Mouse (Mus musculus) adrenal gland, adult (tissue): Measurements from ENCODE around the gene Tcam1.

Experiments
- DNase-seq, 2 experiments: peaks; one replicate each; pipeline ENCODE4 v3.0.0; 2022 to 2023; ENCODE audit warnings: low spot score in 1 of 2; ENCODE audit not compliant: inconsistent age in 2 of 2

Gene Tcam1

DNA sequence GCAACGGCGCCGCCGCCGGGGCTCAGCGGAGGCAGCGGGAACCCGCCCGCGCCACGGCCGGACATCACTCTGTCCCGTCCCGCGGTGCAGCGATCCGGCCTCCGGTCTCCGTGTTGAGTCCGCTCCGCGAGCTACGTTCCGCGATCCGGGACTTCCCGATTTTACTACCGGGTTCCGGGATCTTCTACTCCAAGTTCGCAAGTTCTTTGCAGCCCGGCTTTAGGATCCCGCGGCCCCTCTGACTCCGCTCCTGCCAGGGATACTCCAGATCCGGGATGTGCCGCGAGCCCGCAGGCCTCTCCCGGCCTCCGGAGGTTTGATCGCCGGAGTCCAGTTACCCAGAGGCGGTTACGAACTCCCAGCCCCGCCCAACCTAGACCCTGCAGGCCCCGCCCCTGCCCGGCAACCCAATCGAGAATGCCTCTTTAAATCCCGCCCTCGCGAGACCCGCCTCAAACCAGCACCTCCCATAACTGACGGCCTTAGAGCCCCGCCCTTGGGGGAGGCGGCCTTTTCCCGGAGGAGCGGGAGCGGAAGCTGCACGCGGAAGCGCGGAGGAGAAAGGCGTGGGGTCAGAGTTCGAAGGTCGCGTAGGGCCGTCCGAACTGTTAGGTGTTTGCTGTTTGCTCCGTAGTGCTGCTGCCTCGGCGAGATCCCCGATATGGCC lies 3.7 kb upstream of the Tcam1 start, which contains the start of gene Smarcd2:
TSS of gene Smarcd2 (minus strand) at position 329 of the 667 bp plus-strand sequence.
- DNase-seq: peak; percentile 100

GRCm38 (mm10) chr11:106273311-106273684 lies 3.2 kb upstream of the Tcam1 start:
- DNase-seq: no peak

DNA sequence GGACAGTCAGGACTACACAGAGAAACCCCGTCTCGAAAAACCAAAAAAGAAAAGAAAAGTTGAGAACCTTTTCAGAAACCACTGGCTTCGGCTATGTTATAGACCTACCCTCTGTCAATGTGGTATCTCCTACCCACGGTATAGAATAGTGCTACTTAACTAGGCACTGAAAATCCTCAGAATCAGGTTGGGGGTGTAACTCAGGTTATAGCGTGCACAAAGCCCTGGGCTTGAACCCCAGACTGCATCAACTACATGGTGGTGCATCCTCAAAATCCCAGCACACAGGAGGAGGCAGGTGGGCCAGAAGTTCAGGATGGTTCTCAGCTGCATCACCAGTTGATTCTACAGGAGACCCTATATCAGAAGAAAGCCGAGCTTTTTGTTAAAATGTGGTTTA lies 2.7 kb upstream of the Tcam1 start:
- DNase-seq: peak in 1 of 2 experiments; percentile 22

DNA sequence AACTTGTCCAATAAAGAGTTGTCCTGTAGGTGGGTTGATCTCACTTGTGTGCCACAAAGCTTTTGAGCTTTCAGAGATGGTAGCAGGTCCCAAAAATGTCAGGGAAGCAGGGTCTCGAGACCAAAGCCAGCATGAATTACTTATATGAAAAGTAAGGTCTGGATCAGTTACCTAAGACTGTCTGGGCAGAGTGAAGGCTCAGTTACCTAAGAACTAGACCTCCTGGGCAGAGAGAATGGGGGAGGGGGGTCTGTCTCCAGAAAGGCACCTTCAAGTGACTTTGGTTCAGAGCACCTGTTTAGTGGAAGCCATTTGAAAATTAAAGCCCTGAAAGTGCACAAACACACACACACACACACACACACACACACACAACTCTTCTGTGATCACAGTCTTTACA lies 2.1 kb upstream of the Tcam1 start:
- peak in 1 of 2 experiments; percentile 6 for DNase-seq

GRCm38 (mm10) chr11:106274971-106275411 lies 1.5 kb upstream of the Tcam1 start:
- peak; percentile 21 to 59 for DNase-seq

DNA sequence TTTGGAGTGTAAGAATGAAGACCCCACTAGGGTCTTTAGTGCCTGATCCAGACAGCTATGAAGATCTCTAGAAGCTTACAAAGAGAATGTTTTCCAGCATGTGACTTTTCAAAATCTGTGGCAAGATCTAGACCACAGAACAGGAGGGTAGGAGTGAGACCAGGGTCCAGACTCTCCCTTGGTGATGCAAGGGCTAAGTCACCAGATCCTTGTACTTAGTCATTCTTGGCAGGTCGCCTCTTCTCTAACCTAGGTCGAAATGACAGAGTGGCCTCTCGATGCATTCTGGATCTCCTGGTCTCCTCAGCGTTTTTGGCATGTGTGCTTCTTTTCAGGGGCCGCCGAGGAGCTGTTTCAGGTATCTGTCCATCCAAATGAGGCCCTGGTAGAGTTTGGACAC lies 6.0 kb downstream of the Tcam1 start:
- peak in 1 of 2 experiments; percentile 71 for DNase-seq

DNA sequence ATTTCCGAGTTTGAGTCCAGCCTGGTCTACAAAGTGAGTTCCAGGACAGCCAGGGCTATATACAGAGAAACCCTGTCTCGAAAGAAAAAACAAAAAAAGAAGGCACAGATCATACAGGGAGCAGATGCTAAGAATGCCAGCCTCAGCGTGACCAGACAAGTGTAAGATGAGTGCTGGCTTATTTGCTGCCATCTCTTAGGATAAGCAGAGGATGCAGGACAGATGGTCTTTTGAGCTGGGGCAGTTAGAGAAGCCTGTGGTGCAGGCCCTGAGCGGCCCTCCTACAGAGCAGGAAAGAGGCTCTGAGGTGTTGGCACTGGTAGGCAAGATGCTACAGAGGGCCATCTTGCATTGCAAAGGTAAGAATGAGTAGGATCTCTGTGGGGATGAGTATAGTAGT lies 6.9 kb downstream of the Tcam1 start:
- no peak for DNase-seq

- peak in 1 of 2 experiments; percentile 54 for DNase-seq
These were observed 7.7 kb downstream of the Tcam1 start for GRCm38 (mm10) chr11:106284126-106284525.

- DNase-seq: no peak
These were observed 9.7 kb downstream of the Tcam1 start for GRCm38 (mm10) chr11:106286206-106286605.

- DNase-seq: no peak
These were observed 10.5 kb downstream of the Tcam1 start for GRCm38 (mm10) chr11:106286987-106287386.

- DNase-seq: peak; percentile 84 to 88
These were observed 12.9 kb downstream of the Tcam1 start for GRCm38 (mm10) chr11:106289369-106289768.

GRCm38 (mm10) chr11:106290376-106290775 lies 13.9 kb downstream of the Tcam1 start:
- DNase-seq: no peak

DNA sequence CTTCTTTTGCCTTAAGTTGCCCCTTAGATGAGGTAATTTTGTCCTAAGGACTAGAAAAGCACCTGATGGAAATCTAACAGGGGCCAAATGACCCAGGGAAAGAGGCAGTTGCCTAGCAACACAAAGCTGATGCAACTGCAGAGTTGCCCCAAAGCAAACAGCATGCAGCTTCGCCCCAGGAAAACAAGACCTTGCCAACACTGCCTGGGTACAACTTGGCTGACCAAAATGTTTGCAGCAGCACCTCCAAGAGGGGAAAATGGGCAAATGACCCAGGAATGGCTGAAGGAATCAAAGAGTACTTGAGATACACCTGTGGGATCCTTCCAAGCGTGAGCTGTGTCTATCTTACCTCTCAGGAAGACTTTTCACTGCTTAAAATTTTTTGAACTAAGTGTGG lies 15.4 kb downstream of the Tcam1 start:
- peak in 1 of 2 experiments; percentile 50 for DNase-seq

DNA sequence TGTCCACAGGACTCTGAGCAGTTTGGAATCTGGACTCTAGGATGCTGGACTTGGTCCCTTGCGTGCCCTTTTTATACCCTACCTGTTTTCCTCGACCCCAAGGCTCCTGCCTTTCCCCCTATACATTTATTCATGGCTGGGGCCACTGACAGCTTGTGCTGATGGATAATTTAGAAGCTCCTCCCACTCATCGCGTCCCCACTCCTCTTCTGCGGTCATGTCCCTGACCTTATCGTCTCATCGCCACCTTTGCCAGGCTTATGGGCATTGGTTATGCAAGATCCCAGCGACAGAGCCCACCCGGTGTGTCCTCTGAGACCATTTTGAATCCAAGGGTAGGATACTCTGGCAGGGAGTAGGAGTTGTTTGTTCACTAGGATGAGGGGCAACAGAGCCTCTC lies 25.3 kb downstream of the Tcam1 start, which contains the start of gene Gh:
TSS of gene Gh (minus strand) at position 101 of the 400 bp plus-strand sequence.
- DNase-seq: no peak

- DNase-seq: peak; percentile 45 to 75
These were observed 26.2 kb downstream of the Tcam1 start for GRCm38 (mm10) chr11:106302634-106303033.

DNA sequence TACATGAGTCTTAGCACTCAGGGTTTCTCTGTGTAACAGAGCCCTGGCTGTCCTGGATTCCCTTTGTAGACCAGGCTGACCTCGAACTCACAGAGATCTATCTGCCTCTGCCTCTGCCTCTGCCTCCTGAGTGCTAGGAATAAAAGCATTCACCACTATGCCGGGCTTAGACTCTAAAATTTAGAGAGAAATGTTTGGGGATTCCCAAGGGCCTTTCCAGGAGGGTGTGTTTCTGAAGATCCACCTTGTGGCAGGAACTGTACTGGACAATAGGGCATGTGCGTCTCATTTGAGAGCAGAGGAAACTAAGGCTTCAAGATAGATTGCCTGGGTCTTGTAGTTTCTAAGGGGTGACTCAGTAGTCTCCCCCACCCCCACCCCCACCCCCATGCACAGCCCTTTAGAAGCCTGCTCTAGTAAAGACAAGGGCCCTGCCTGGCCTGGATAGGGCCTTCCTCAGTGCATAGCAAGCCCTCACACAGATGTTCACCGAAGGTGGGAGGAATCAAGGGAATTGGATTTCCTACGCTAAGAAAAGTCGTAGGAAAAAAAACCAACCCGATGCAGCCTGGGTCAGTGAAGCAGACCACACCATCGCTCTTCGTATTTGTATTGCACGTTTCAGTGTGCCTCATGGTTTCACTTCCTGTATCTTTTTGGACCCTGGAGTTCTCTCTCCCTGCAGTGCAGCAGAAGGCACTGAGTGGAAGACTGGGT lies 29.0 kb downstream of the Tcam1 start:
- DNase-seq: no peak

DNA sequence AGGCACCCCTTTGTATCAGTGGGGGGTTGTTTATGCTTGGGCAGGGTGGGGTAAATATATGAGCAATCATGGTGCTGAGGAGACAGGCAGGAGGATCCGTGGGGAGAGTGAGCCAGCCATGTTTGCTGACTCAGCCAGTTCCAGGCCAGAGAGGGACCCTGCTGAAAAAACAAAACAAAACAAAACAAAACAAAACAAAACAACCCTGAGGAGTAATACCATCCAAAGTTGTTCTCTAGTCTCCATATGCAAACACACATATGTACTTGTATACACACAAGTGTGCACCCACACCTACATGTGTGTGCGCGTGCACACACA lies 29.6 kb downstream of the Tcam1 start:
- DNase-seq: no peak

DNA sequence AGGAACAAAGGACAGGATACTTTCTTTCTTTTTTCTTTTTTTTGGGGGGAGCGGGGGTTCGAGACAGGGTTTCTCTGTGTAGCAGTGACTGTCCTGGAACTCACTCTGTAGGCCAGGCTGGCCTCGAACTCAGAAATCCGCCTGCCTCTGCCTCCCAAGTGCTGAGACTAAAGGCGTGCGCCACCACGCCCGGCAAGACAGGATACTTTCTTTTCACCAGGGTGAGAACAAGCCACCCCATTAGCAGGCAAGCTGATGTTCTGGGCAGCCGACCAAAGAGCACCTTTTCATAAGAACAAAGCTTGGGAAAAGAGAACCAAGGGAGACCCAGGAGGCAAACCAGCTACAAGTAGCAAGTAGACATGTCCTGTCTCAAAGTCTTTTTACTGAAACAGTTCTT lies 30.3 kb downstream of the Tcam1 start:
- DNase-seq: no peak

DNA sequence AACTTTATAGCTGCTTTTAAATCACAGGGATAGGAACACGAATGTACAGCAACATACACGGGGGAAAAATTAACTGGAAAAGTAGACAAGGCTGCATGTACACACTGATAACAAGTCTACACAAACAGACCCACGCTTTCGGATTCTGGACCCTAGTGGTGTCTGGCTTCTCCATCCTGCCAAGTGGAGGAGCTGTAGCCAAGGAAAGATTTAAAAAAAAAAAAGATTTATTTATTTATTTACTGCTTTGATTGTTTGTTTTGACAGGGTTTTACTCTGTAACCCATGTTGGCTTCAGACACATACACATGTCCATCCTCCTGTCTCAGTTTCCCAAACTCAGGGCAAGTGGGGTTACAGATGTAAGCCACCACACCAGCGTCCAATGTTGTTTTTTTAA lies 31.0 kb downstream of the Tcam1 start:
- DNase-seq: no peak

GRCm38 (mm10) chr11:106308162-106308561 lies 31.7 kb downstream of the Tcam1 start:
- no peak for DNase-seq

DNA sequence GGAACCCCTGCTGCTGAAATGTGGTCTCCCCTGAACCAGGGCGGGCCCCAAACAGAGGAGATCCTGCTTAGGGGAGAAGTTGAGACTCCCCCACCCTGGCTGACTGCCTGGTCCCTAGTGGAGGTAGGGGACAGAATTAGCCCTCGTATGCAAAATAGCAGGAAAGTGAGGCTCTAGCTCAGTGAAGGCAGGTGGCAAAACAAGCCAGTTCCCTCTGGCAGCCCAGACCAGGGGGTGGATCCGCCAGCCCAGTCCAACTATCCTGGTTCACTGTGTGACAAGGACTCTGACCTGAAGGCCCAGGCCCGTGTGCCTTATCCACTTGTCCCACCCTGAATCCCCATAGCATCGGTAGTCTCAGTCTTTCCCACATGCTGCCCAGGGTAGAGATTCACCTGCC lies 33.7 kb downstream of the Tcam1 start:
- no peak for DNase-seq

- DNase-seq: no peak
These were observed 37.1 kb downstream of the Tcam1 start for GRCm38 (mm10) chr11:106313533-106313932.
